Mouse (Mus musculus) heart, adult 9 months (tissue): ENCODE data around the gene Olfr694.
A peak's percentile ranks its signal among the peaks of the same experiment; 100 is the strongest.
"Not testable (repeated sequence)": the region's sequence is repeated elsewhere in the genome, so short reads cannot be mapped to it uniquely, and the experiment has no call there.

Experiments used
- DNase-seq, 2 experiments: peaks; one replicate each; pipeline ENCODE4 v3.0.0; 2022; ENCODE audit warnings: low spot score in 2 of 2

Olfr694 gene

GRCm38 (mm10) chr7:106691714-106692113, at the start of gene Olfr694:
Gene Olfr694, minus strand, starts transcription at chr7:106691814.
- DNase-seq: no peak

- DNase-seq: no peak
These were observed 45.4 kb upstream of the Olfr694 start for GRCm38 (mm10) chr7:106737028-106737427.

GRCm38 (mm10) chr7:106733717-106734116, 42.1 kb upstream of the Olfr694 start:
- DNase-seq: no peak

- not testable (repeated sequence) for DNase-seq
These were observed 34.0 kb upstream of the Olfr694 start for GRCm38 (mm10) chr7:106725654-106726053.

GRCm38 (mm10) chr7:106716296-106716695, 24.7 kb upstream of the Olfr694 start, which contains the start of gene Olfr695:
Gene Olfr695, minus strand, starts transcription at chr7:106716396.
- DNase-seq: no peak

GRCm38 (mm10) chr7:106711463-106711862, 19.8 kb upstream of the Olfr694 start:
- DNase-seq: no peak

GRCm38 (mm10) chr7:106707705-106708104, 16.1 kb upstream of the Olfr694 start:
- not testable (repeated sequence) for DNase-seq

- DNase-seq: no peak
These were observed 5.3 kb upstream of the Olfr694 start for GRCm38 (mm10) chr7:106696891-106697290.

GRCm38 (mm10) chr7:106692976-106693375, 1.4 kb upstream of the Olfr694 start:
- no peak for DNase-seq

GRCm38 (mm10) chr7:106685382-106685781, 6.2 kb downstream of the Olfr694 start:
- DNase-seq: no peak

GRCm38 (mm10) chr7:106680484-106680883, 11.1 kb downstream of the Olfr694 start, which contains the start of gene Olfr693:
Gene Olfr693, minus strand, starts transcription at chr7:106680584.
- no peak for DNase-seq

- DNase-seq: no peak
These were observed 39.3 kb downstream of the Olfr694 start for GRCm38 (mm10) chr7:106652344-106652652.

GRCm38 (mm10) chr7:106651555-106652343, 39.9 kb downstream of the Olfr694 start:
- DNase-seq: peak; percentile 2 to 33

- DNase-seq: no peak
These were observed 41.8 kb downstream of the Olfr694 start for GRCm38 (mm10) chr7:106649774-106650173.

- no peak for DNase-seq
These were observed 46.4 kb downstream of the Olfr694 start for GRCm38 (mm10) chr7:106645261-106645660.

- DNase-seq: no peak
These were observed 47.3 kb downstream of the Olfr694 start for GRCm38 (mm10) chr7:106644222-106644870.

- DNase-seq: no peak
These were observed 50.8 kb downstream of the Olfr694 start for GRCm38 (mm10) chr7:106640839-106641238.

GRCm38 (mm10) chr7:106635560-106635959, 56.1 kb downstream of the Olfr694 start:
- no peak for DNase-seq
